Mouse (Mus musculus): ENCODE measurements around the gene Selplg. TPM values are rescaled to one million over a fixed set of nuclear protein-coding genes. Genes with fewer than 3 reads are reported as not detected.

Gene Selplg
- total and polyA plus RNA-seq, 3 experiments, result 3.4 to 14.1 (median 4.5) TPM

GRCm38 (mm10) chr5:113844721-113845120 is 12.3 kb upstream of the Selplg start:
- Histone ChIP-seq H3K4me1 (ENCODE audit: control insufficient read depth, insufficient read depth, low read length) (0 out of 2 replicates have a peak, but pooled peaks cover 2% of the 10 kb centered on the region), H3K36me3 (ENCODE audit: control insufficient read depth, insufficient read depth, low read length) (no peaks in the 10 kb centered on the region), H3K4me3 (no peak overlapping the region), H3K9ac (ENCODE audit: low read depth, low read length) (no peak overlapping the region), H3K27me3 (ENCODE audit: control insufficient read depth, insufficient read depth, low read length) (no peaks in the 10 kb centered on the region), H3K79me2 (replicated peaks; ENCODE audit: control insufficient read depth, insufficient read depth, low read length) (no peaks in the 10 kb centered on the region), H3K27ac (no peak overlapping the region)
- 56% methylated on average over 7 of the region's 7 CpGs for WGBS
- intact Hi-C loops (cut with DNase I), result no loop called here
- peak; percentile 65 to 74 for DNase-seq
- TF ChIP-seq CTCF (IDR thresholded peaks at IDR 0.05) (peak; percentile 78), EP300 (IDR thresholded peaks at IDR 0.05; ENCODE audit: insufficient read depth, low read depth, low read length) (no peak), POLR2A (IDR thresholded peaks at IDR 0.05; ENCODE audit: insufficient read depth, low read depth, low read length) (no peak)

GRCm38 (mm10) chr5:113844106-113844505 is 11.7 kb upstream of the Selplg start:
- Histone ChIP-seq H3K27ac (no peak overlapping the region), H3K79me2 (replicated peaks; ENCODE audit: control insufficient read depth, insufficient read depth, low read length) (no peaks in the 10 kb centered on the region), H3K36me3 (ENCODE audit: control insufficient read depth, insufficient read depth, low read length) (no peaks in the 10 kb centered on the region), H3K4me3 (no peak overlapping the region), H3K27me3 (ENCODE audit: control insufficient read depth, insufficient read depth, low read length) (no peaks in the 10 kb centered on the region), H3K9ac (ENCODE audit: low read depth, low read length) (no peak overlapping the region), H3K4me1 (ENCODE audit: control insufficient read depth, insufficient read depth, low read length) (0 out of 2 replicates have a peak, but pooled peaks cover 2% of the 10 kb centered on the region)
- no peak for DNase-seq
- TF ChIP-seq EP300 (IDR thresholded peaks at IDR 0.05; ENCODE audit: insufficient read depth, low read depth, low read length) (no peak), CTCF (IDR thresholded peaks at IDR 0.05) (no peak), POLR2A (IDR thresholded peaks at IDR 0.05; ENCODE audit: insufficient read depth, low read depth, low read length) (no peak)
- 67% methylated on average over 15 of the region's 15 CpGs for WGBS
- intact Hi-C loops (cut with DNase I), result no loop called here

GRCm38 (mm10) chr5:113842906-113843305 is 10.5 kb upstream of the Selplg start:
- Histone ChIP-seq H3K27me3 (ENCODE audit: control insufficient read depth, insufficient read depth, low read length) (no peaks in the 10 kb centered on the region), H3K4me1 (ENCODE audit: control insufficient read depth, insufficient read depth, low read length) (0 out of 2 replicates have a peak, but pooled peaks cover 2% of the 10 kb centered on the region), H3K27ac (no peak overlapping the region), H3K36me3 (ENCODE audit: control insufficient read depth, insufficient read depth, low read length) (no peaks in the 10 kb centered on the region), H3K4me3 (no peak overlapping the region), H3K9ac (ENCODE audit: low read depth, low read length) (no peak overlapping the region), H3K79me2 (replicated peaks; ENCODE audit: control insufficient read depth, insufficient read depth, low read length) (no peaks in the 10 kb centered on the region)
- WGBS, result 89% methylated on average over 9 of the region's 9 CpGs
- intact Hi-C loops (cut with DNase I), result no loop called here
- no peak for DNase-seq
- TF ChIP-seq CTCF (IDR thresholded peaks at IDR 0.05), result no peak
- no peak for TF ChIP-seq POLR2A (IDR thresholded peaks at IDR 0.05; ENCODE audit: insufficient read depth, low read depth, low read length)
- no peak for TF ChIP-seq EP300 (IDR thresholded peaks at IDR 0.05; ENCODE audit: insufficient read depth, low read depth, low read length)

- no peak overlapping the region for H3K9ac ChIP-seq (ENCODE audit: low read depth, low read length)
- DNase-seq, result no peak
- no peak overlapping the region for H3K4me3 ChIP-seq
- no peak overlapping the region for H3K27ac ChIP-seq
- 72% methylated on average over 9 of the region's 9 CpGs for WGBS
- no peak for TF ChIP-seq CTCF (IDR thresholded peaks at IDR 0.05)
- TF ChIP-seq POLR2A (IDR thresholded peaks at IDR 0.05; ENCODE audit: insufficient read depth, low read depth, low read length), result no peak
- no peak for TF ChIP-seq EP300 (IDR thresholded peaks at IDR 0.05; ENCODE audit: insufficient read depth, low read depth, low read length)
- H3K27me3 ChIP-seq (ENCODE audit: control insufficient read depth, insufficient read depth, low read length), result no peaks in the 10 kb centered on the region
- no peaks in the 10 kb centered on the region for H3K79me2 ChIP-seq (replicated peaks; ENCODE audit: control insufficient read depth, insufficient read depth, low read length)
- H3K4me1 ChIP-seq (ENCODE audit: control insufficient read depth, insufficient read depth, low read length), result 0 out of 2 replicates have a peak, but pooled peaks cover 2% of the 10 kb centered on the region
- intact Hi-C loops (cut with DNase I), result no loop called here
- H3K36me3 ChIP-seq (ENCODE audit: control insufficient read depth, insufficient read depth, low read length), result no peaks in the 10 kb centered on the region
Measured at GRCm38 (mm10) chr5:113842244-113842643, 9.8 kb upstream of the Selplg start.

DNA sequence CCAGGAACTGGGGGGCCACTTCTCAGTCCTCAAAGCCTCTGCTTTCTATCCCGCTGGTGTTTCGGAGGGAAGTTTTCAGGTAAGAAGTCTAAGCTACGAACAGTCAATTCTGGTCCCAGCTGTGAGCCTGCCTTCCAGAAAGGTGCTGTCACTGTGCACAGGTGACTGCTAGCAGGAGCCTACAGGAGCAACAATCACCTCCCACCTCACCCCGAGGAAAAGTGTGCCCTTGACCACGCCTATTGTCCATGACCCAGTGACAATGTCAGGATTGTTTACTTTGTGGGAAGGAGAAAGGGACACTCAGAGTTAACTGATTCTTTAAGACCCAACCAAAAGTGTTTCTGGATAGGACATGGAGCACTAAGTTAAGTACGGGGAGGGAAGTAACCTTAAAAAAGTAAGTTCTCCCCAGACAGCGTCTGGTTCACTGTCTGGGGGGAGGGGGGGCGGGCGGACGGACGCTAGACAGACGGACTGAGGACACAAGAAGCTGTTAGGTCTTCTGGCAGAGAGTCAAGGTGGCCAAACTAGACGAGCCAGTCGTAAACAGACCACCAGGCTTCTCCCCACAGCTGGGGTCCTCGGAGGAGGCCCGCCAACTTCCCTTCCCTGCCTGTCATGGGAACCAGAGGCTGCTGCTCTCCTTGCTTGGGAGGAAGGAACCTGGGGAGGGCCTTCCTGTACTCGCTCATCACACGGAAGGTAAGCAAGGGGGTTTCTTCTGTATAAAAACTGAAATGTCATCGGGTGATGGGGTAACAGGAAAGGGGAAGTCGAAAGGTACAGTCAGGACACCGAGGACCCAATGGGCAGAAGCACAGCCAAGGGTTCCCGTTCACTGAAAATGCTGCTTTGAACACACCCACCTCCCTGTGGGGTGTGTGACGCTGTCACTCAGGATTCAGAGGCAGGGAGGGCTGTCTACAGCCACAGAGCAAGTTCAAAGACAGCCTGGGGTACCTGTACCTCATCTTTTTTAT is 9.1 kb upstream of the Selplg start:
- TF ChIP-seq POLR2A (IDR thresholded peaks at IDR 0.05; ENCODE audit: insufficient read depth, low read depth, low read length) (no peak), CTCF (IDR thresholded peaks at IDR 0.05) (no peak), EP300 (IDR thresholded peaks at IDR 0.05; ENCODE audit: insufficient read depth, low read depth, low read length) (no peak)
- intact Hi-C loops (cut with DNase I), result no loop called here
- WGBS, result 60% methylated on average over 23 of the region's 23 CpGs
- Histone ChIP-seq H3K4me3 (no peak overlapping the region), H3K36me3 (ENCODE audit: control insufficient read depth, insufficient read depth, low read length) (no peaks in the 10 kb centered on the region), H3K79me2 (replicated peaks; ENCODE audit: control insufficient read depth, insufficient read depth, low read length) (no peaks in the 10 kb centered on the region), H3K4me1 (ENCODE audit: control insufficient read depth, insufficient read depth, low read length) (0 out of 2 replicates have a peak, but pooled peaks cover 2% of the 10 kb centered on the region), H3K27ac (no peak overlapping the region), H3K9ac (ENCODE audit: low read depth, low read length) (no peak overlapping the region), H3K27me3 (ENCODE audit: control insufficient read depth, insufficient read depth, low read length) (no peaks in the 10 kb centered on the region)
- no peak for DNase-seq

DNA sequence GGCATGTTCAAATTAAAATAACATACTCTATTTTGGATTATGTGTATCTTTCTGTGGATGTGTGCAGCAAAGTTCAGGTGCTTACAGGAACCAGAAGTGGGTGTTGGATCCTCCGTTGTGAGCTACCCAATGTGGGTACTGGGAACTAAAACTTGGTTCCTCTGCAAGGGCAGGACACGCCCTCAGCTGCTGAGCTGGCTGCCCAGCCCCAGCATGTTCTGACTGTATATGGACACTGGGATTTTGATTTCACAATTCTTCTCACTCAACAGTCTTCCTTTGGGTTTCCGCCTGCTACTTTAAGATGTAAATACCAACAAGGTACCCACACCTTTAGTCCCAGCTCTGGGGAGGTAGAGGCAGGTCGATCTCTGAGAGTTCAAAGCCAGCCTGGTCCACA is 8.0 kb upstream of the Selplg start:
- intact Hi-C loops (cut with DNase I), result no loop called here
- TF ChIP-seq POLR2A (IDR thresholded peaks at IDR 0.05; ENCODE audit: insufficient read depth, low read depth, low read length), result no peak
- Histone ChIP-seq H3K27ac (no peak overlapping the region), H3K4me3 (no peak overlapping the region), H3K27me3 (ENCODE audit: control insufficient read depth, insufficient read depth, low read length) (no peaks in the 10 kb centered on the region), H3K9ac (ENCODE audit: low read depth, low read length) (no peak overlapping the region), H3K36me3 (ENCODE audit: control insufficient read depth, insufficient read depth, low read length) (no peaks in the 10 kb centered on the region), H3K79me2 (replicated peaks; ENCODE audit: control insufficient read depth, insufficient read depth, low read length) (no peaks in the 10 kb centered on the region), H3K4me1 (ENCODE audit: control insufficient read depth, insufficient read depth, low read length) (0 out of 2 replicates have a peak, but pooled peaks cover 2% of the 10 kb centered on the region)
- 80% methylated on average over 4 of the region's 4 CpGs for WGBS
- DNase-seq, result no peak

Data from heart, adult 2 months (tissue).